Mouse (Mus musculus) heart, embryonic 13.5 days (tissue): ENCODE results near the gene Frmd4b. TPM values are rescaled to one million over a fixed set of nuclear protein-coding genes. Genes with fewer than 3 reads are reported as not detected.
"Not testable (repeated sequence)": the region's sequence is repeated elsewhere in the genome, so short reads cannot be mapped to it uniquely, and the experiment has no call there.

Experiments used
- ATAC-seq: fragments of 200-750 bp; cut with Nextera tagmentation; 2 replicates; pipeline ENCODE4 v1.8.0; 2017; ENCODE audit warnings: moderate TSS enrichment; ENCODE audit not compliant: insufficient number of reproducible peaks, low FRiP score, low TSS enrichment; ENCODE audit errors: extremely low read depth
- H3K27ac ChIP-seq: fragments of 300-500 bp; sonication (generic); replicated peaks from 2 replicates; pipeline ENCODE4 v1.5.1; 2015; ENCODE audit warnings: moderate library complexity, mild to moderate bottlenecking, inconsistent platforms
- H3K27me3 ChIP-seq: fragments of 300-500 bp; sonication (generic); replicated peaks from 2 replicates; pipeline ENCODE4 v1.6.1; 2015; ENCODE audit warnings: mild to moderate bottlenecking, inconsistent platforms
- H3K36me3 ChIP-seq: fragments of 300-500 bp; sonication (generic); 2 replicates; pipeline ENCODE4 v1.6.1; 2015; ENCODE audit warnings: mild to moderate bottlenecking, inconsistent platforms
- H3K4me1 ChIP-seq: fragments of 300-500 bp; sonication (generic); 2 replicates; pipeline ENCODE4 v1.6.1; 2015; ENCODE audit warnings: inconsistent platforms
- H3K4me2 ChIP-seq: fragments of 300-500 bp; sonication (generic); 2 replicates; pipeline ENCODE4 v1.6.1; 2015; ENCODE audit warnings: inconsistent platforms, mild to moderate bottlenecking, moderate library complexity
- H3K4me3 ChIP-seq: fragments of 300-500 bp; sonication (generic); 2 replicates; pipeline ENCODE4 v1.5.1; 2015; ENCODE audit warnings: moderate library complexity, mild to moderate bottlenecking, inconsistent platforms
- H3K9ac ChIP-seq: fragments of 300-500 bp; sonication (generic); 2 replicates; pipeline ENCODE4 v1.6.1; 2015; ENCODE audit warnings: inconsistent platforms, mild to moderate bottlenecking, moderate library complexity
- H3K9me3 ChIP-seq: fragments of 300-500 bp; sonication (generic); 2 replicates; pipeline ENCODE4 v1.6.1; 2016; ENCODE audit warnings: inconsistent platforms
- WGBS: fragments of 180-500 bp; shearing (Covaris S2); methylation state at CpG from one replicate; pipeline ENCODE4 v1.1.7; 2015; ENCODE audit warnings: mixed read lengths; 5-methylcytosine and 5-hydroxymethylcytosine counted together
- polyA plus RNA-seq: library from polyadenylated mRNA; unstranded; fragments of >200 nt; fragmentation: Nextera tagmentation; extraction: Ambion mirVana; gene quantifications from 2 replicates; pipeline ENCODE4 v1.2.1, GENCODE M21; 2015

Frmd4b gene
- polyA plus RNA-seq, 1 experiment from 2014 or later, result 14.6 TPM

DNA sequence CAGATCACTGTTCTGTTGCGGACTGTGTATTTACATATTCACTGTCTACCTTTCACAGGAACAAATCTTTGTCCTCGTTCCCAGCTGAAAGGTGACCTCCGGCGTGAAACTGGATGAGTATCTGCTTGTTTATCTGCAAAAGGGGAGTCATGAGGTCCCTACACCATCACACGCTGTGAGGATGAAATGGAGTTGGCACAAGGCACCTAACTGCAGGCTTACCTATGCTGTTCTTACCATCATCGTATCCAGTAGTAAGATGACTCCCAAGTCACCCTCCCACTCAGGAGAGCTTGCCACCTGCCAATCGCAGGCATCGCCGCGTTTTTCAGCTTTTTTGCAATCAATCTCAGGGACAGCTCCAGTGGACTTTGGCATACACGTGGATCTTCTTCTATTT is 347.7 kb downstream of the Frmd4b start:
- H3K9me3 ChIP-seq, result no peaks in the 10 kb centered on the region
- no peak overlapping the region for H3K9ac ChIP-seq
- no peaks in the 10 kb centered on the region for H3K36me3 ChIP-seq
- 79% methylated on average over 11 of the region's 11 CpGs for WGBS
- no peak overlapping the region for H3K4me3 ChIP-seq
- no peak overlapping the region for H3K4me2 ChIP-seq
- no peak for ATAC-seq
- no peak overlapping the region for H3K27ac ChIP-seq
- H3K4me1 ChIP-seq, result peaks cover 25% of the 10 kb centered on the region
- H3K27me3 ChIP-seq, result no peaks in the 10 kb centered on the region

GRCm38 (mm10) chr6:97267132-97267531 is 350.2 kb downstream of the Frmd4b start:
- no peak overlapping the region for H3K27ac ChIP-seq

DNA sequence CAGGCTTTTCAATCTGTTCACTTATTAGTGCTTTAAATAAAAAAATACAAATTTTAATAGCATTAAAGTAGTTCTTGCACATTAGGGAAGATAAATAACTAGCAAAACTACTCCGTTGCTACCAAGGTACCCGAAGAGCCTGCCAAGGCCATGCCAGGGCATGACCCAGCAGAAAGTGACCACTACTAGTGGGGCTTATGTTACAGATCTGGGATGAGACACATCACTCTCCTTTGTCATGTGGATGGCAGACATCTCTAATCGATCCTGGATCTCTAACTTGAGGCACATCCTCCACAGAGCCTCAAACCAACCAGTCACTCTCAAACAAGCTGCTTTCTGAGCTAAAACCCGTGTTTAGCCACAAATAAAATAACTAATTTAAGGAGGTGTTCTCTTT is 350.7 kb downstream of the Frmd4b start:
- no peak for ATAC-seq
- Histone ChIP-seq H3K9me3 (no peaks in the 10 kb centered on the region), H3K4me1 (peaks cover 27% of the 10 kb centered on the region), H3K9ac (no peak overlapping the region), H3K27me3 (no peaks in the 10 kb centered on the region), H3K36me3 (no peaks in the 10 kb centered on the region), H3K4me2 (no peak overlapping the region), H3K4me3 (no peak overlapping the region), H3K27ac (no peak overlapping the region; the same call in 1 of the 2 replicates)
- 67% methylated on average over 4 of the region's 4 CpGs for WGBS

More at GRCm38 (mm10) chr6:97267132-97267531, 350.2 kb downstream of the Frmd4b start:
- H3K36me3 ChIP-seq, result no peaks in the 10 kb centered on the region
- no peak for ATAC-seq
- H3K4me2 ChIP-seq, result no peak overlapping the region
- no peaks in the 10 kb centered on the region for H3K9me3 ChIP-seq
- no peak overlapping the region for H3K4me3 ChIP-seq
- H3K27me3 ChIP-seq, result no peaks in the 10 kb centered on the region
- peaks cover 27% of the 10 kb centered on the region for H3K4me1 ChIP-seq
- H3K9ac ChIP-seq, result no peak overlapping the region
- 67% methylated on average over 2 of the region's 2 CpGs for WGBS

GRCm38 (mm10) chr6:97265705-97266104 is 351.6 kb downstream of the Frmd4b start:
- H3K27me3 ChIP-seq, result no peaks in the 10 kb centered on the region
- WGBS, result 27% methylated on average over 3 of the region's 3 CpGs
- no peak overlapping the region for H3K4me3 ChIP-seq
- H3K27ac ChIP-seq, result peak overlapping the region; percentile 94
- H3K9ac ChIP-seq, result no peak overlapping the region
- H3K36me3 ChIP-seq, result no peaks in the 10 kb centered on the region
- H3K9me3 ChIP-seq, result no peaks in the 10 kb centered on the region
- H3K4me2 ChIP-seq, result peak overlapping the region; percentile 49
- peaks cover 27% of the 10 kb centered on the region for H3K4me1 ChIP-seq
- ATAC-seq, result no peak

DNA sequence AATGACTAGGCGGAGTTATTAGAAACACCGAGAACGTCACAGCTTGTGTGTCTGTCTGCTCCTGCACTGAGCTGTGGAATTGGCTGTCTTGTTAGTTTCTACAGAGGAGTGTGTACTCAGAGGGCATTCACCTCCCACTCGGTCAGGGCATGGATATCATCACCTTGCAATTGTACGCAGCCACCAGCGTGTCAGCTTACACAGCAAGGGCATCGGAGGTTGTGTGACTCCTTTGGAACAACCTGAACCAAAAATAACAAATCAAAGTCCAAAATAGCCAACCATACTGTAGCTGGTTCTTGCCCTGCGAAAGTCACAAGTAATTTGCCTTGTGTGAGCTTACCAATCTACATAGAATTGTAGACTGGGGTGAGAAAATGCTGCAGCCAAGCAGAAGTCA is 352.1 kb downstream of the Frmd4b start:
- Histone ChIP-seq H3K4me2 (peak overlapping the region; percentile 49), H3K4me1 (peaks cover 27% of the 10 kb centered on the region), H3K9ac (0 out of 2 replicates have a peak overlapping the region, but pooled peaks have one; percentile 24), H3K36me3 (no peaks in the 10 kb centered on the region), H3K9me3 (no peaks in the 10 kb centered on the region), H3K27me3 (no peaks in the 10 kb centered on the region), H3K27ac (peak overlapping the region; percentile 94), H3K4me3 (no peak overlapping the region)
- WGBS, result 33% methylated on average over 8 of the region's 8 CpGs
- ATAC-seq, result peak; percentile 68; the same call in 1 of the 2 replicates

DNA sequence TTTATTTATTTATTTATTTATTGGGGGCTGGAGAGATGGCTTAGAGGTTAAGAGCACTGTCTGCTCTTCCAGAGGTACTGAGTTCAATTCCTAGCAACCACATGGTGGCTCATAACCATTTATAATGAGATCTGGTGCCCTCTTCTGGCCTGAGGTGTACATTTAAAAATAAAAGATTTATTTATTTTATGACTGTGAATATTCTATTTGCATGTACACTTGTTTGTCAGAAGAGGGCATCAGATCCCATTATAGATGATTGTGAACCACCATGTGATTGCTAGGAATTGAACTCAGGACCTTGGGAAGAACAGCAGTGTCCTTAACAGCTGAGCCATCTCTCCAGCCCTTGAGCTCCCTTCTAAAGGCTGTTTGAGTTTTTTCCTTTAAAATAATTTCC is 353.6 kb downstream of the Frmd4b start:
- Histone ChIP-seq H3K27ac (peak overlapping the region; percentile 94; the same call in 1 of the 2 replicates), H3K4me1 (peaks cover 35% of the 10 kb centered on the region)
- not testable (repeated sequence) for H3K4me3 ChIP-seq, H3K9me3 ChIP-seq, H3K4me2 ChIP-seq, H3K36me3 ChIP-seq, ATAC-seq, H3K27me3 ChIP-seq, H3K9ac ChIP-seq

- no peaks in the 10 kb centered on the region for H3K9me3 ChIP-seq
- WGBS, result 80% methylated on average over 4 of the region's 4 CpGs
Observed at GRCm38 (mm10) chr6:97262229-97262628, 355.1 kb downstream of the Frmd4b start.

GRCm38 (mm10) chr6:97259926-97260325 is 357.4 kb downstream of the Frmd4b start:
- 87% methylated on average over 2 of the region's 2 CpGs for WGBS
- not testable (repeated sequence) for H3K4me2 ChIP-seq, H3K27ac ChIP-seq, H3K4me3 ChIP-seq, H3K36me3 ChIP-seq, ATAC-seq, H3K27me3 ChIP-seq, H3K9me3 ChIP-seq, H3K9ac ChIP-seq
- H3K4me1 ChIP-seq, result peaks cover 22% of the 10 kb centered on the region

More at GRCm38 (mm10) chr6:97262229-97262628, 355.1 kb downstream of the Frmd4b start:
- no peak overlapping the region for H3K4me3 ChIP-seq
- peaks cover 41% of the 10 kb centered on the region for H3K4me1 ChIP-seq
- no peak overlapping the region for H3K4me2 ChIP-seq
- H3K27ac ChIP-seq, result no peak overlapping the region
- no peaks in the 10 kb centered on the region for H3K27me3 ChIP-seq
- no peak overlapping the region for H3K9ac ChIP-seq
- H3K36me3 ChIP-seq, result no peaks in the 10 kb centered on the region
- no peak for ATAC-seq

- Histone ChIP-seq H3K4me1 (peaks cover 14% of the 10 kb centered on the region), H3K27me3 (no peaks in the 10 kb centered on the region), H3K9ac (no peak overlapping the region), H3K4me3 (no peak overlapping the region), H3K4me2 (no peak overlapping the region), H3K27ac (no peak overlapping the region), H3K36me3 (no peaks in the 10 kb centered on the region), H3K9me3 (no peaks in the 10 kb centered on the region)
- ATAC-seq, result no peak
- WGBS, result 73% methylated on average over 1 of the region's 1 CpGs
Observed at GRCm38 (mm10) chr6:97258489-97258888, 358.9 kb downstream of the Frmd4b start.

DNA sequence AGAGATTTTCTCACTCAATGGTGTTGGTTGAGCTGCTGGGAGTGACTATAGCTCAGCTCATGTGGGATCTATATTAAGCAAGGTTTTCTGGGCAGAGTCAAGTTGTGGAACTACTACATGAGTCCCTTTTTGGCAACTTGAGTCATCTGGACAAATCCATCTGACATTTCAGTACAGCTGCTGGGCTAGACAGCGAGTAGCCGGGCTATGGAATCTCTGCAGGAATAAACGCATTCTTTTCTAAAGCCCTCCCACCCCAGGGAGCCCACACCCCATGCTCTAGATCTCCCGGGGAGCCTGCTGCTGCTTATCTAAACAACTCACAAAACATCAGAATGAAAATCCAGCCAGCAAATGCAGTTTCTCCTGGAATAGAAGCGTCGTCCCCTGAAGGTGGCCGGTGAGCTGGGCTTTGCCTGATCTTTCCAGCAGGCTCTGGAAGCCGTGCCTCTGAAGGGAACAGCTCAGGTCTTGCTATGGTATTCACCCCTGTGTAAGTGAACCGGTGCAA is 364.6 kb downstream of the Frmd4b start, which contains the start of gene Lmod3:
Lmod3 (minus strand) TSS at position 49 of the 511 bp plus-strand sequence.
- 8% methylated on average over 9 of the region's 9 CpGs for WGBS
- Histone ChIP-seq H3K9ac (peak within 1 kb of the TSS; percentile 76), H3K4me3 (peak within 1 kb of the TSS; percentile 49), H3K36me3 (peaks cover 4% of the 10 kb centered on the region), H3K4me2 (peak within 1 kb of the TSS; percentile 65), H3K27ac (peak within 1 kb of the TSS; percentile 95), H3K27me3 (no peaks in the 10 kb centered on the region), H3K4me1 (peaks cover 12% of the 10 kb centered on the region; the same call in 1 of the 2 replicates), H3K9me3 (no peaks in the 10 kb centered on the region)
- ATAC-seq, result peak; percentile 63; the same call in 1 of the 2 replicates

GRCm38 (mm10) chr6:97252086-97252485 is 365.3 kb downstream of the Frmd4b start:
- H3K27ac ChIP-seq, result peak overlapping the region; percentile 95
- no peaks in the 10 kb centered on the region for H3K9me3 ChIP-seq
- peak overlapping the region; percentile 65 for H3K4me2 ChIP-seq
- H3K36me3 ChIP-seq, result peaks cover 10% of the 10 kb centered on the region
- H3K4me1 ChIP-seq, result peaks cover 12% of the 10 kb centered on the region; the same call in 1 of the 2 replicates
- 20% methylated on average over 5 of the region's 5 CpGs for WGBS
- H3K27me3 ChIP-seq, result no peaks in the 10 kb centered on the region
- peak overlapping the region; percentile 49 for H3K4me3 ChIP-seq
- no peak for ATAC-seq
- H3K9ac ChIP-seq, result peak overlapping the region; percentile 72

- Histone ChIP-seq H3K4me2 (peak overlapping the region; percentile 65), H3K4me3 (peak overlapping the region; percentile 49)
Observed at GRCm38 (mm10) chr6:97250966-97251365, 366.4 kb downstream of the Frmd4b start.

More at GRCm38 (mm10) chr6:97250966-97251365, 366.4 kb downstream of the Frmd4b start:
- Histone ChIP-seq H3K4me1 (peaks cover 12% of the 10 kb centered on the region; the same call in 1 of the 2 replicates), H3K9ac (peak overlapping the region; percentile 72; the same call in 1 of the 2 replicates), H3K27me3 (no peaks in the 10 kb centered on the region), H3K9me3 (no peaks in the 10 kb centered on the region), H3K36me3 (peaks cover 14% of the 10 kb centered on the region), H3K27ac (no peak overlapping the region)
- ATAC-seq, result no peak
- 31% methylated on average over 6 of the region's 6 CpGs for WGBS
